Mouse (Mus musculus): ENCODE data around the gene Usp32. TPM values are rescaled to one million over a fixed set of nuclear protein-coding genes. Genes with fewer than 3 reads are reported as not detected.

Gene Usp32
- polyA plus RNA-seq, 1 experiment from 2014 or later = 9.8 TPM

DNA sequence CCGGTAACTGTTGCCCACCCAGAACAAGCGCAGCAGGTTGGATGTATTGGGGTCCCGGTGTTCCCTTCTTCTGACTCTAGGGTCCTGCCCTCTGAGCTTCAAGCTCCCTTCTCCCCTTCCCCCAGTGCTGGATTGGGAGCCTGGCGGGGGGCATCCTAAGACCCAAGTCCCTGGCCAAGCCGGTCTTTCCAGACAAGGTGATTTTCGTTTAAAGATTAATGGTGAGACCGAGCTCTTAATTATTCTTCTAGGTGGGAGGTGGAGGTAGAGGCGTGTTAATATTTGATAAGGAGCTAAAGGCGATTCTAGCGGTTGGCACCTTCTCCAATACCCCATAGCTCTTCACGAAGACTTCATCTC is 181.7 kb downstream of the Usp32 start:
- WGBS = 2% methylated on average over 11 of the region's 11 CpGs
- Histone ChIP-seq H3K9me3 (no peaks in the 10 kb centered on the region), H3K4me2 (replicated peaks) (peak overlapping the region; percentile 49), H3K27ac (replicated peaks) (no peak overlapping the region), H3K4me3 (peak overlapping the region; percentile 38), H3K4me1 (peaks cover 15% of the 10 kb centered on the region), H3K9ac (replicated peaks) (no peak overlapping the region), H3K27me3 (peaks cover 44% of the 10 kb centered on the region), H3K36me3 (no peaks in the 10 kb centered on the region)
- no peak for ATAC-seq (replicated peaks)

DNA sequence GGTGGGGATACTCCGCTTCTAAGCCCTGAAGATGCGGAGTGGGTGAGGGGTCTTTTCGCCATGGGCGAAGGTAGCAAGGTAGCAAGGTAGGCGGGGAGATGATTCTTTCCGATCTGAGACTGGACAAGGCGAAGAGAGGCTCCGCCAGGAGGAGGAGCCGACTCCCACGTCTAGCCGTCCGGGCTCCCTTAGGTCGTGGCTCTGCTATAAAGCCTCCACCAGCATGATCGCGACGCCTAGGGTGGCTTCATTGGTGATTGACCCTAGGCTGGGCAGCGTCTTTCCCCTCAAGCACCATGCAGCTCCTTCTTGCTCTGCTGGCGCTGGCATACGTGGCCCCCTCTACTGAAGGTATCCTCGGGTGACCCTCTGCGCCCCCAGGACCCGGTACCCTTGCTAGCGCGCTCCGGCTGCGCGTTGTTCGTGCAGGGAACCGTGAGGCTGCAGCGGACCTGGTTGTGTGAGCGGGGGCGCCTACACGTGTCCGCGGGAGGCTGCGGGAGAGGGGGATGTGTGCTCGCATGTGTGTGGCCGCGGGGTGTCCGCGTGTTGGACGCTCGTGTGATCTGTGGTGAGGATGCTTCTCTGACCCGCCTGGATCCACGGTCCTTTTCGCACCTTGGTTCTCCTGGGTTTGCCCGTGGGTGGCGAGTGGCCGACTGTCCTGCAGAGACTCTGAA is 182.2 kb downstream of the Usp32 start, which contains the start of gene Car4:
Gene Car4 (plus strand): TSS at position 196 of the 680 bp plus-strand sequence.
- H3K4me3 ChIP-seq = peak within 1 kb of the TSS; percentile 38
- peaks cover 15% of the 10 kb centered on the region for H3K4me1 ChIP-seq
- no peaks in the 10 kb centered on the region for H3K36me3 ChIP-seq
- H3K9ac ChIP-seq (replicated peaks) = peak within 1 kb of the TSS; percentile 9; the same call in 1 of the 2 replicates
- no peak within 1 kb of the TSS for H3K27ac ChIP-seq (replicated peaks)
- H3K4me2 ChIP-seq (replicated peaks) = peak within 1 kb of the TSS; percentile 49
- peaks cover 44% of the 10 kb centered on the region for H3K27me3 ChIP-seq
- no peaks in the 10 kb centered on the region for H3K9me3 ChIP-seq
- no peak for ATAC-seq (replicated peaks)
- WGBS = 1% methylated on average over 49 of the region's 49 CpGs

DNA sequence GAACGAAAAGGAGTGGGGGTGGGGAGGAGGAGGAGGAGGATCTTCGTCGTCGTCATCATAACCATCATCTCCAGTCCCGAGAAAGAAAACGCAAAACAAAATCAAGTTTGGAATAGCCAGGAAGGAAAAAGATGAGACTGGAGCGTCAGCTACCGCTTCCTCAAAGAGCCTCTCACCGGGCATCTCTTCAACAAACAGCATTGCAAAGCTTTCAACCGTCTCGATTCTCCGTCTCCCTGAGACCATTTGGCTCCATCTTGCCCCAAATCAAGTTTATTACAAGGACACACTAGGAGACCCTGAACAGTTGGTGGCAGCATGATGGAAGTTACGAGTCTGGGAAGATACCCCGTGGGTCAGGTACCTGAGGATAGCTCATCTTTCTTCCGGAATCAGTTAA is 182.8 kb downstream of the Usp32 start:
- no peak overlapping the region for H3K27ac ChIP-seq (replicated peaks)
- H3K9me3 ChIP-seq = no peaks in the 10 kb centered on the region
- H3K9ac ChIP-seq (replicated peaks) = no peak overlapping the region
- H3K36me3 ChIP-seq = no peaks in the 10 kb centered on the region
- ATAC-seq (replicated peaks) = no peak
- H3K4me3 ChIP-seq = peak overlapping the region; percentile 38
- 11% methylated on average over 15 of the region's 15 CpGs for WGBS
- H3K4me2 ChIP-seq (replicated peaks) = peak overlapping the region; percentile 49
- H3K4me1 ChIP-seq = peaks cover 15% of the 10 kb centered on the region
- H3K27me3 ChIP-seq = peaks cover 44% of the 10 kb centered on the region

DNA sequence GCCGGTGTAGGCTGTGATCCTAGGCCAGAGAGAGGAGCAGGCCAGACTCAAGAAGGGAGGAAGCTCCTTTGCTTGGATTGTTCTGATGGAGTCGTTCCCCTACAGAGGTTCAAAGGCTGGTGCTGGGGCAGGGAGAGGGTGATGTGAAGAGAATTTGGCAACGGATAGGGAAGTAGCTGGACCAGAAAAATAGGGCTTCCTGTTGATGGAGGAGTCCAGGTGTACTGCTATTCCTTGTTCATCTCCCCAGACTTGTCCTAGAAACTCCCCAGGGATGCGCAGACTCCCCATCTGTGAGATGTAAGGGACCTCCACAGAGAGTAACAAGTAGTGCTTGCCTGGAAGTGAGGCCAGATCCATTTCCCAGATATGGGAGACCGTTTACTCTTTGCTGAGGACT is 183.6 kb downstream of the Usp32 start:
- no peak overlapping the region for H3K4me2 ChIP-seq (replicated peaks)
- no peak for ATAC-seq (replicated peaks)
- no peaks in the 10 kb centered on the region for H3K36me3 ChIP-seq
- H3K9me3 ChIP-seq = no peaks in the 10 kb centered on the region
- H3K4me1 ChIP-seq = peaks cover 15% of the 10 kb centered on the region
- 36% methylated on average over 5 of the region's 5 CpGs for WGBS
- H3K9ac ChIP-seq (replicated peaks) = no peak overlapping the region
- H3K4me3 ChIP-seq = no peak overlapping the region
- peaks cover 44% of the 10 kb centered on the region for H3K27me3 ChIP-seq
- H3K27ac ChIP-seq (replicated peaks) = no peak overlapping the region

DNA sequence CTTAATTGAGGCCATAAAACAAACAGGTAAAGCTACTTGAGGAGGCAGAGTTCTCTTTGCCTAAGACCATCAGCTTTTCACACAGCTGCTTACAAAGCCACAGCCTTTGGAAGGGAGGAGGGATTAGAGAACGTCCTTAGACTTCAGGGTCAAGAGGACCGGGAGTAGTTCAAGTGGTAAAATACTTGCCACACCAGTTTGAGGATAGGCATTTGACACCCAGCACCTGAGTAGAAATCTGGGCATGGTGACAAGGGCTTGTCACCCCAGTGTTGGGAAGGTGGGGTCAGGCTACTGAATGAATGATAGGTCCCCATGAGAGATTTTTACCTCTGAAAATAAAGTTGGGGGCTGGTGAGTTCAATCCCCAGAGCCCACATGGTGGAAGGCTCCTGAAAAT is 187.3 kb downstream of the Usp32 start:
- H3K9me3 ChIP-seq = no peaks in the 10 kb centered on the region
- no peak overlapping the region for H3K27ac ChIP-seq (replicated peaks)
- no peaks in the 10 kb centered on the region for H3K36me3 ChIP-seq
- H3K4me3 ChIP-seq = no peak overlapping the region
- WGBS = 41% methylated on average over 2 of the region's 2 CpGs
- H3K27me3 ChIP-seq = peaks cover 17% of the 10 kb centered on the region
- no peak overlapping the region for H3K4me2 ChIP-seq (replicated peaks)
- peaks cover 15% of the 10 kb centered on the region for H3K4me1 ChIP-seq
- no peak overlapping the region for H3K9ac ChIP-seq (replicated peaks)
- no peak for ATAC-seq (replicated peaks)

DNA sequence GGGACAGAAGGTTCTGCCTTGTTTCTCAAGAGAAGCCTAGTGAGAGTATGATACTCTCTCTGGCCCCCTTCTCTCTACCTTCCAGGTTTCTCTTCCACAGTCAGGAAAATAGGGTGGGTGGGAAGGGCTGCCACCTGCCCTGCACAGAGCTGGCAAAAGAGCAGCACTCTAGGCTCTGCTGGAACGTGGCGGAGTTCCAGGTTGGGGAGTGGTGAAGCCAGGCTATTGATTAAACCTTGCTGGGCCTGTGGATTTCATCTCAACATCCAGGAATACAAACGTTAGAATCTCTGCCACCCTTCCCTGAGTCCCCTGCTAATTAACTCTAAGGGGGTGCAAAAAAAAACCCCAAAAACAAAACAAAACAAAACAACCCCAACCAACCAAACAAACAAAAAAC is 191.4 kb downstream of the Usp32 start:
- WGBS = 34% methylated on average over 3 of the region's 3 CpGs
- H3K27ac ChIP-seq (replicated peaks) = peak overlapping the region; percentile 6
- no peak for ATAC-seq (replicated peaks)

DNA sequence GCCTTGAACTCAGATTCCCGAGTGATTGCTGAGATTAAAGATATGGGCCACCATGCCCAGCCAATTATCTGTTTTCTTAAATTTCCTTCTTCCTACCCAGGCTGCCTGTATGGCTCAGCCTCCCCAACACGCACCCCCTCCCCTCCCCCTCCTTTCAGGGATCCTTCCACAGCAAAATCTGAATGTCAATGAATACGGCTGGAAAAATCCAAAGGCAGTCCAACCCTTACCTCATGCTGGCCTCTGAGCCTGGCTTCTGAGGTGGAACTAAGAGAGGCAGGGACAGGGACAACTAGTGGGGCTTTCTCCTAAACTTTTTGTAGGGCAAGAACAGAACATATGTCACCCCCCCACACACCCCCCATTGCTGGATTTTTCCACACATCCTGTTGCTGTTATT is 191.8 kb downstream of the Usp32 start:
- H3K4me1 ChIP-seq = peaks cover 38% of the 10 kb centered on the region
- peak overlapping the region; percentile 6 for H3K27ac ChIP-seq (replicated peaks)
- H3K36me3 ChIP-seq = no peaks in the 10 kb centered on the region
- H3K27me3 ChIP-seq = no peaks in the 10 kb centered on the region; the same call in 1 of the 2 replicates
- no peaks in the 10 kb centered on the region for H3K9me3 ChIP-seq
- H3K9ac ChIP-seq (replicated peaks) = no peak overlapping the region
- 23% methylated on average over 3 of the region's 3 CpGs for WGBS
- H3K4me2 ChIP-seq (replicated peaks) = no peak overlapping the region
- no peak overlapping the region for H3K4me3 ChIP-seq
- peak; percentile 16; the same call in 1 of the 2 replicates for ATAC-seq (replicated peaks)

More for the DNA sequence above, 191.4 kb downstream of the Usp32 start:
- no peaks in the 10 kb centered on the region; the same call in 1 of the 2 replicates for H3K27me3 ChIP-seq
- no peaks in the 10 kb centered on the region for H3K9me3 ChIP-seq
- H3K36me3 ChIP-seq = no peaks in the 10 kb centered on the region
- H3K4me2 ChIP-seq (replicated peaks) = no peak overlapping the region
- peaks cover 36% of the 10 kb centered on the region for H3K4me1 ChIP-seq
- no peak overlapping the region for H3K9ac ChIP-seq (replicated peaks)
- H3K4me3 ChIP-seq = no peak overlapping the region

DNA sequence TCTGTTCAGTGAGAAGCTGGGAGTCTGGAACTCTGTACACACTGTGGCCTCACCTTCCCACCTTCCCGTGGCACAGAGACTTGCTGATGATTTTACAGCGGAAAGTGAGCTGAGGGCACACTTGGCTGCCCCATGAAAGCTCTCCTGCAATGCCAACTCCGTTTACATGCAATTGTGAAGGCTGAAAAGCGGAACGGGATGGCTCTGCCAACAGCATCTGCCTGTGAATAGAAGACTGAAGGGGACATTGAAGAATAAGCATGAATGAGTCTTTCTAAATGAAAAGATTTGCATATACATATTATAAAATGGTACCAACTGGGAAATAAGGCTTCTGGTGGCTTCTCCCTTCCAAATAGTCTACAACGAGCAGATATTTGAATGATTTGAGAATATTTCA is 192.8 kb downstream of the Usp32 start:
- H3K27ac ChIP-seq (replicated peaks) = peak overlapping the region; percentile 6
- peak; percentile 66 for ATAC-seq (replicated peaks)
- 21% methylated on average over 6 of the region's 6 CpGs for WGBS

DNA sequence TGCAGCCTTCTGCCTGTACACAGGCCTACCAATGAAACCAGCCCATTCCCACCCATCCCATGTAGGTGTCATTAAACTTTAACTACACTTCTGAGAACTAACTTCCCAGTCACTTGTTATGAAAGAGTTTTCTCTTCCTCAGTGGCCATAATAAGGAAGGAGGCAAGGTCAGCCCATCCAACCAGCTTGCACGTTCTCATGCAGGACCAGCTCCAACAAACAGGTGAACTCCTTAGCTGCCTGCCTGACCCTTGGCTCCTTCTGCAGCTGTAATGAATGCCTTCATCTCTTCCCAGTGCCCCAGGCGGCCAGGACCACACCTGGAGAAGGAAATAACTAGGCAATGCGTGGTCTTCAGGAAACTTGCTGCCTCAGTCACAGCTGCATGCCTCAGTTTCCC is 194.1 kb downstream of the Usp32 start:
- H3K4me2 ChIP-seq (replicated peaks) = no peak overlapping the region
- H3K9me3 ChIP-seq = no peaks in the 10 kb centered on the region
- ATAC-seq (replicated peaks) = no peak
- no peaks in the 10 kb centered on the region for H3K36me3 ChIP-seq
- 65% methylated on average over 3 of the region's 3 CpGs for WGBS
- no peak overlapping the region for H3K9ac ChIP-seq (replicated peaks)
- H3K4me1 ChIP-seq = peaks cover 38% of the 10 kb centered on the region
- no peak overlapping the region for H3K4me3 ChIP-seq
- H3K27ac ChIP-seq (replicated peaks) = no peak overlapping the region
- no peaks in the 10 kb centered on the region for H3K27me3 ChIP-seq

More for the DNA sequence above, 192.8 kb downstream of the Usp32 start:
- Histone ChIP-seq H3K9me3 (no peaks in the 10 kb centered on the region), H3K4me1 (peaks cover 38% of the 10 kb centered on the region), H3K36me3 (no peaks in the 10 kb centered on the region), H3K27me3 (no peaks in the 10 kb centered on the region), H3K4me2 (replicated peaks) (no peak overlapping the region), H3K4me3 (no peak overlapping the region), H3K9ac (replicated peaks) (no peak overlapping the region)

DNA sequence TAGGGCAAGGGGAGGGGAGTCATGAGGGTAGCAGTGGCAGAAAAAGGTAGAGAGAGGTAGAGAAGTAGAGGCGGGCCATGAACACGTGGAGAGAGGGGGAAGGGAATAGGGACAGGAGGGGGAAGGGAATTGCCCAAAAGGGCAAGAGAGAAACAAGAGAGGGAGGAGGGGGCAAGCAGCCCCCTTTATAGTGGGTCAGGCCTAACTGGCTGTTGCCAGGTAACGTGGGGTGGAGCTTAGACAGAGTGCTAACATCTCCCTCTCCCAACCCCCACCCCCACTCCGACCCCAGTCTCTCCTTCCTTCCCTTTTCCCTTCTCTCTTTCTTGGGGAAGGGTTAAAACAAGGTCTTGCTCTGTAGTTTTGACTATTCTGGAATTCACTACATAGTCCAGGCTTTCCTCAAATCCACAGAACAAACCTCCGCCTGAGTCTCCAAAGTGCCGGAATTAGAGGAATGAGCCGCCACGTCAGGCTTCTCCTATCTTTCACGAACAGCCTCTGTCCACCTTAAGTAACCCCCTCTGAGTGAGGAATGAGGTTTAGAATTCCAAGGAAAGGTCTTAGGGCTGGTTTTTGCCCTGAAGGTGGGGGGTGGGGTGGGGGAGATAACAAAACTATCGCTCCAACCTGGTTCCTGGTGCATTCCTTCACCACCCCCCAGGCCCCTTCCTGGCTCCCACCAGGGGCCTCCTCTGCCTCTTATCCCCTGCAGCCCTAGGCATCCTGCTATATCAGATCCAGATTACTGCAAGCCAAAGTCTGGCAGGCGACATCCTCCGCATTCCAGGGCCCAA is 195.1 kb downstream of the Usp32 start:
- no peak for ATAC-seq (replicated peaks)

DNA sequence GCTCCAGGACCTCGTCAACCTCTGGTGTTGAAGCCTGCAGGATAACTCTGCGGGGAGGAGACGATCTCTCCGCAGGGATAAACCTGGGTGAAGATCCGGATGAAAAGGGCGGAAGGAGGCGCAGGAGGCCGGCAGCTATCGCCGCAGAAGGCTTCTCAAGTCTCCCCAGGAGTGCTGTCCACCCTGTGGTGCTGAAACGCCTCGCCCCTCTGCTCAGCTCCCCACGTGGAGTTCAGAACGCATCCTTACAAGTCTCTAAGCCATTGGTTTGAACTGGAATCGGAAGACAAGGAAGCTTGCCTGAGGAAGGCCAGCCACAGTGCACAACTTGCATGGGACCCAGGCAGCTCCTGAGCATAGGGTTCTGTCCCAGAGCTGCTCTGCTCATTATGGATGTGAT is 196.0 kb downstream of the Usp32 start:
- no peak for ATAC-seq (replicated peaks)
- Histone ChIP-seq H3K9ac (replicated peaks) (no peak overlapping the region), H3K9me3 (no peaks in the 10 kb centered on the region), H3K27ac (replicated peaks) (no peak overlapping the region), H3K4me3 (no peak overlapping the region), H3K27me3 (no peaks in the 10 kb centered on the region), H3K4me1 (peaks cover 48% of the 10 kb centered on the region), H3K36me3 (no peaks in the 10 kb centered on the region), H3K4me2 (replicated peaks) (peak overlapping the region; percentile 19)
- WGBS = 1% methylated on average over 15 of the region's 15 CpGs

More for the DNA sequence above, 195.1 kb downstream of the Usp32 start:
- Histone ChIP-seq H3K9ac (replicated peaks) (no peak overlapping the region), H3K9me3 (no peaks in the 10 kb centered on the region), H3K27me3 (no peaks in the 10 kb centered on the region), H3K27ac (replicated peaks) (no peak overlapping the region), H3K36me3 (no peaks in the 10 kb centered on the region), H3K4me3 (no peak overlapping the region), H3K4me1 (peaks cover 44% of the 10 kb centered on the region), H3K4me2 (replicated peaks) (no peak overlapping the region)
- 6% methylated on average over 12 of the region's 12 CpGs for WGBS

DNA sequence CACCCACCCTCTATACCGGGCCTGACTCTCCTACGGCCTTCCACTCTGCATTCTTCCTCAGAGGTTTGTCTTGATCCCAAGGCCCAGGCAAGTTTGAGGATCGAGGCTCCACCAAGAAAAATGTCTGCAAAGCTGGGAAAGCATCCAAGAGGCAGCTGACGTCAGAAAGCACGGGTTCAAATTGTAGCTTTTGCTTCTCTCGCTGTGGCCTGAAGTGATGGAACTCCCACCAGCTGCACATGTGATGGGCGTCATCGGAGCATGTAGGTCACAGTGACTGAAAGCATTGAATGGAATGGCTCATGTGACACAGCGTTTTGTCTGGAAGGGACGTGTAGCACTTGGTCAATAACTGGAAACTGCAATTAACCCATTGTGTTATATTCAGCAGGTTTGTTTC is 199.8 kb downstream of the Usp32 start:
- Histone ChIP-seq H3K27me3 (no peaks in the 10 kb centered on the region), H3K27ac (replicated peaks) (peak overlapping the region; percentile 85), H3K4me1 (peaks cover 28% of the 10 kb centered on the region), H3K4me2 (replicated peaks) (no peak overlapping the region), H3K36me3 (no peaks in the 10 kb centered on the region), H3K9ac (replicated peaks) (no peak overlapping the region), H3K9me3 (no peaks in the 10 kb centered on the region), H3K4me3 (no peak overlapping the region)
- 54% methylated on average over 10 of the region's 10 CpGs for WGBS
- ATAC-seq (replicated peaks) = no peak
